Mouse (Mus musculus) limb, embryonic 12.5 days (tissue): ENCODE results near the gene Zswim7. TPM values are rescaled to one million over a fixed set of nuclear protein-coding genes. Genes with fewer than 3 reads are reported as not detected.

Experiments
- ATAC-seq: fragments of 200-750 bp; cut with Nextera tagmentation; 2 replicates; pipeline ENCODE4 v1.8.0; 2017; ENCODE audit warnings: low read depth, moderate TSS enrichment; ENCODE audit not compliant: insufficient number of reproducible peaks, insufficient read depth, low FRiP score, low TSS enrichment
- H3K27ac ChIP-seq: fragments of 300-500 bp; sonication (generic); 2 replicates; pipeline ENCODE4 v1.5.1; 2016; ENCODE audit warnings: mild to moderate bottlenecking, moderate library complexity
- H3K27me3 ChIP-seq: fragments of 300-500 bp; sonication (generic); 2 replicates; pipeline ENCODE4 v1.6.1; 2016; ENCODE audit warnings: mild to moderate bottlenecking, moderate library complexity
- H3K36me3 ChIP-seq: fragments of 300-500 bp; sonication (generic); 2 replicates; pipeline ENCODE4 v1.6.1; 2016; ENCODE audit warnings: mild to moderate bottlenecking, moderate library complexity
- H3K4me1 ChIP-seq: fragments of 300-500 bp; sonication (generic); replicated peaks from 2 replicates; pipeline ENCODE4 v1.6.1; 2016
- H3K4me2 ChIP-seq: fragments of 300-500 bp; sonication (generic); 2 replicates; pipeline ENCODE4 v1.6.1; 2016; ENCODE audit warnings: mild to moderate bottlenecking, moderate library complexity
- H3K4me3 ChIP-seq: fragments of 300-500 bp; sonication (generic); replicated peaks from 2 replicates; pipeline ENCODE4 v1.5.1; 2016; ENCODE audit warnings: mild to moderate bottlenecking
- H3K9ac ChIP-seq: fragments of 300-500 bp; sonication (generic); replicated peaks from 2 replicates; pipeline ENCODE4 v1.6.1; 2016; ENCODE audit warnings: mild to moderate bottlenecking, moderate library complexity
- H3K9me3 ChIP-seq: fragments of 300-500 bp; sonication (generic); 2 replicates; pipeline ENCODE4 v1.6.1; 2016; ENCODE audit warnings: mild to moderate bottlenecking, moderate library complexity
- WGBS: fragments of 180-500 bp; shearing (Covaris S2); methylation state at CpG from one replicate; pipeline ENCODE4 v1.1.7; 2016; 5-methylcytosine and 5-hydroxymethylcytosine counted together
- polyA plus RNA-seq: library from polyadenylated mRNA; unstranded; fragments of >200 nt; fragmentation: Nextera tagmentation; extraction: Ambion mirVana; gene quantifications from 2 replicates; pipeline ENCODE4 v1.2.1, GENCODE M21; 2016

Zswim7 gene
- polyA plus RNA-seq, 1 experiment from 2014 or later: 23.7 TPM

DNA sequence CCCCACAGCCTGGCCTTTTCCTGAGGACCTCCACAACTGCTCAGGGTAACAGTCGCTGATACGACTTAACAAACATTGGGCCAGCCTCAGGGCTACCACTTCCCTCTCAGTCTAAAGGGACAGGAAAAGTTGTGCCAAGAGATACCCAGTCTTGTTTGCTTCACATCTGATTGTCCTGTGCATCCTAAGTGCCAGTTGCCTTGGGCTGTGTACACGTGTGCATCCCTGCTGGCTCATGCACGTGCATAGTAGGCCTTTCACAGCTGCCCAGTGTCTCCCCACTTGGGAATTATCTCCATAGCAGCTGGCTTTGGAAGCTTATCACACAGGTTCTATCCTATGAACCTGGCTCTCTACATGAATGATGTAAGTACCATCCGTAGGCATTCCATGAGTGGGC, 57.8 kb downstream of the Zswim7 start:
- no peak for ATAC-seq
- Histone ChIP-seq H3K9ac (no peak overlapping the region), H3K36me3 (no peaks in the 10 kb centered on the region), H3K4me1 (no peaks in the 10 kb centered on the region), H3K27me3 (no peaks in the 10 kb centered on the region), H3K4me3 (no peak overlapping the region), H3K27ac (no peak overlapping the region), H3K9me3 (no peaks in the 10 kb centered on the region), H3K4me2 (no peak overlapping the region)
- WGBS: 88% methylated on average over 5 of the region's 5 CpGs

DNA sequence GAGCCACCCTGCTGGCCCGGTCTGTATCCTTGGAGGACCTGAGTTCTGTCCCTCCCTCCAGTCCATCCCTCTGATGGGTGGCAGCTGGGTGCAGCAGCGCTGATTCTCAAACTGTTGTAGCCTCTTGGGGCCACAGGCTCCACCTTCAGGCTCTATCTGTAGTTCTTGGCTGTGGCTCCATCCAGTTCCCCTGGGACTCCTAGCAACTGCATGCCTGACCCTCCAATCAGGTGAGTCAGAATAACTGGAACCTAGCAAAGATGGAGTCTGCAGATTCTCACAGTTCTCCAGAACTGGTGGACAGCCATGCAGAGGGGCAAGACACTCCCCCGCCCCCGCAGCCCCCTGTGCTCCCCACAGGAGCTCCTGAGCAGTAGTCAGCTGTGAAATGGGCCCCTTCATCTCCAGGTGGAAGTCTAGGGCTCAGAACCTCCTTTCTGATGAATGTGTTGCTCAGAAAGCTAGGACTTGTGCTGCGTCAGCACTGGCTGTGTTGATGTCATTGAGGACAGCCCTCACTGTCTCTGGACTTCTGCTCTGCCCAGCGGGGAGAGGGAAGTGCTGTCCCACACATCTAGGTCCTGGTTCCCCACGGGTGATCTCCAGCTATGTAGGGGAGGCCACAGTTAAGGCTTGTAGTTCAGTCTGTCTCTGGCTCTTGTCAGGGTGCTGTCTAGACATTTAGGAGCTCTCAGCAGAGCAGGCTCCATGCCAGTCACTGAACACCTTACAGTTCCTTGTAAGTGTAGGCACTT, 60.2 kb downstream of the Zswim7 start:
- 74% methylated on average over 7 of the region's 7 CpGs for WGBS

DNA sequence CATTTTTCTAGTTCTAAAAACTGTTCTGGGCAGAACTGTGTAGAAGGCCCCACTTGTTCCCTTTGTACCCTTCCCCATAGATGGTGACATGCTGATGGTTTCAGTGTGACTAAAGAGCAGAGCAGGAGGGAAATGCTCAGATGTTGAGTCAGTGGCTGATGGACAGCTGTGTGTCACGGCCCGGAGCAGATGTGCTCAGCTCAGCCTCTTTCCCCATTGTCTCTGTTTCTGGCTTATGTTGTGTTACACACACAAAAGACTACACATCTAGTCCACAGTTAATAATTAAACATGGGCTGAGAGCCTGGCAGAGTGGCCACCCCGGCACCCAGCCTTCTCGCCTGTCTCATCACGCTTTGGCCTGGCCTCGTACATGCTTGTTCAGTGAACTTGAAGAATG, 63.4 kb downstream of the Zswim7 start:
- WGBS: 84% methylated on average over 6 of the region's 6 CpGs
- no peak overlapping the region for H3K27ac ChIP-seq
- ATAC-seq: no peak
- H3K9ac ChIP-seq: no peak overlapping the region
- no peaks in the 10 kb centered on the region for H3K27me3 ChIP-seq
- no peak overlapping the region for H3K4me2 ChIP-seq
- H3K9me3 ChIP-seq: no peaks in the 10 kb centered on the region
- no peaks in the 10 kb centered on the region for H3K36me3 ChIP-seq
- no peak overlapping the region for H3K4me3 ChIP-seq
- no peaks in the 10 kb centered on the region for H3K4me1 ChIP-seq

More for the DNA sequence above, 60.2 kb downstream of the Zswim7 start:
- H3K9ac ChIP-seq: no peak overlapping the region
- no peaks in the 10 kb centered on the region for H3K27me3 ChIP-seq
- ATAC-seq: no peak
- H3K27ac ChIP-seq: no peak overlapping the region
- H3K4me2 ChIP-seq: no peak overlapping the region
- H3K36me3 ChIP-seq: no peaks in the 10 kb centered on the region
- H3K4me1 ChIP-seq: no peaks in the 10 kb centered on the region
- no peaks in the 10 kb centered on the region for H3K9me3 ChIP-seq
- no peak overlapping the region for H3K4me3 ChIP-seq

Other genes with a start within 250 kb of the Zswim7 start
- 7.8 and 8.1 TPM in 2 replicates for gene Adora2b, start 32.4 kb downstream of the Zswim7 start, polyA plus RNA-seq
- 27.2 and 28.1 TPM in 2 replicates for gene Ttc19, start 98 bp upstream of the Zswim7 start, polyA plus RNA-seq
- 9.5 and 12.0 TPM in 2 replicates for gene Pigl, start 177.1 kb upstream of the Zswim7 start, polyA plus RNA-seq
- 187 and 193 TPM in 2 replicates for gene Ncor1, start 177.2 kb upstream of the Zswim7 start, polyA plus RNA-seq